Mouse (Mus musculus): ENCODE measurements around the gene Meis1. TPM values are rescaled to one million over a fixed set of nuclear protein-coding genes. Genes with fewer than 3 reads are reported as not detected.

The Meis1 gene
- polyA plus RNA-seq, 1 experiment from 2014 or later = 2.8 TPM

GRCm38 (mm10) chr11:18957805-18958770, 60.7 kb downstream of the Meis1 start:
- Histone ChIP-seq H3K79me2 (ENCODE audit: inconsistent target) (no peaks in the 10 kb centered on the region), H3K27ac (no peak overlapping the region), H3K4me3 (ENCODE audit: inconsistent target) (no peak overlapping the region), H3K36me3 (ENCODE audit: inconsistent target) (no peaks in the 10 kb centered on the region)
- 27% methylated on average over 12 of the region's 12 CpGs for WGBS (ENCODE audit: missing documents)

- WGBS (ENCODE audit: missing documents) = 42% methylated on average over 11 of the region's 12 CpGs
- H3K36me3 ChIP-seq (ENCODE audit: inconsistent target) = no peaks in the 10 kb centered on the region
- H3K27ac ChIP-seq = no peak overlapping the region
Measured at GRCm38 (mm10) chr11:18957097-18957804, 61.5 kb downstream of the Meis1 start.

GRCm38 (mm10) chr11:18955969-18956368, 62.8 kb downstream of the Meis1 start:
- 87% methylated on average over 7 of the region's 7 CpGs for WGBS (ENCODE audit: missing documents)
- Histone ChIP-seq H3K36me3 (ENCODE audit: inconsistent target) (no peaks in the 10 kb centered on the region), H3K79me2 (ENCODE audit: inconsistent target) (no peaks in the 10 kb centered on the region), H3K4me3 (ENCODE audit: inconsistent target) (no peak overlapping the region), H3K27ac (no peak overlapping the region)

More at GRCm38 (mm10) chr11:18957097-18957804, 61.5 kb downstream of the Meis1 start:
- H3K4me3 ChIP-seq (ENCODE audit: inconsistent target) = no peak overlapping the region
- H3K79me2 ChIP-seq (ENCODE audit: inconsistent target) = no peaks in the 10 kb centered on the region

GRCm38 (mm10) chr11:18954852-18955251, 63.9 kb downstream of the Meis1 start:
- Histone ChIP-seq H3K4me3 (ENCODE audit: inconsistent target) (no peak overlapping the region), H3K79me2 (ENCODE audit: inconsistent target) (no peaks in the 10 kb centered on the region), H3K27ac (no peak overlapping the region), H3K36me3 (ENCODE audit: inconsistent target) (no peaks in the 10 kb centered on the region)
- 91% methylated on average over 2 of the region's 2 CpGs for WGBS (ENCODE audit: missing documents)

GRCm38 (mm10) chr11:18953892-18954291, 64.9 kb downstream of the Meis1 start:
- no peak overlapping the region for H3K4me3 ChIP-seq (ENCODE audit: inconsistent target)
- 95% methylated on average over 5 of the region's 7 CpGs for WGBS (ENCODE audit: missing documents)
- no peaks in the 10 kb centered on the region for H3K79me2 ChIP-seq (ENCODE audit: inconsistent target)
- H3K36me3 ChIP-seq (ENCODE audit: inconsistent target) = no peaks in the 10 kb centered on the region
- H3K27ac ChIP-seq = no peak overlapping the region

- WGBS (ENCODE audit: missing documents) = 26% methylated on average over 13 of the region's 13 CpGs
- Histone ChIP-seq H3K27ac (no peak overlapping the region), H3K79me2 (ENCODE audit: inconsistent target) (no peaks in the 10 kb centered on the region), H3K4me3 (ENCODE audit: inconsistent target) (no peak overlapping the region), H3K36me3 (ENCODE audit: inconsistent target) (no peaks in the 10 kb centered on the region)
Measured at GRCm38 (mm10) chr11:18948600-18949295, 70.0 kb downstream of the Meis1 start.

- no peaks in the 10 kb centered on the region for H3K36me3 ChIP-seq (ENCODE audit: inconsistent target)
- 94% methylated on average over 3 of the region's 3 CpGs for WGBS (ENCODE audit: missing documents)
Measured at GRCm38 (mm10) chr11:18947434-18947833, 71.4 kb downstream of the Meis1 start.

GRCm38 (mm10) chr11:18945778-18946177, 73.0 kb downstream of the Meis1 start:
- Histone ChIP-seq H3K27ac (no peak overlapping the region), H3K4me3 (ENCODE audit: inconsistent target) (no peak overlapping the region), H3K36me3 (ENCODE audit: inconsistent target) (no peaks in the 10 kb centered on the region), H3K79me2 (ENCODE audit: inconsistent target) (no peaks in the 10 kb centered on the region)
- 95% methylated on average over 3 of the region's 3 CpGs for WGBS (ENCODE audit: missing documents)

More at GRCm38 (mm10) chr11:18947434-18947833, 71.4 kb downstream of the Meis1 start:
- no peaks in the 10 kb centered on the region for H3K79me2 ChIP-seq (ENCODE audit: inconsistent target)
- H3K4me3 ChIP-seq (ENCODE audit: inconsistent target) = no peak overlapping the region
- no peak overlapping the region for H3K27ac ChIP-seq

- Histone ChIP-seq H3K27ac (no peak overlapping the region), H3K79me2 (ENCODE audit: inconsistent target) (no peaks in the 10 kb centered on the region), H3K4me3 (ENCODE audit: inconsistent target) (no peak overlapping the region), H3K36me3 (ENCODE audit: inconsistent target) (no peaks in the 10 kb centered on the region)
- 84% methylated on average over 14 of the region's 14 CpGs for WGBS (ENCODE audit: missing documents)
Measured at GRCm38 (mm10) chr11:18944972-18945625, 73.7 kb downstream of the Meis1 start.

- WGBS (ENCODE audit: missing documents) = 92% methylated on average over 7 of the region's 7 CpGs
- H3K4me3 ChIP-seq (ENCODE audit: inconsistent target) = no peak overlapping the region
- H3K79me2 ChIP-seq (ENCODE audit: inconsistent target) = no peaks in the 10 kb centered on the region
- no peak overlapping the region for H3K27ac ChIP-seq
- H3K36me3 ChIP-seq (ENCODE audit: inconsistent target) = no peaks in the 10 kb centered on the region
Measured at GRCm38 (mm10) chr11:18944209-18944608, 74.6 kb downstream of the Meis1 start.

GRCm38 (mm10) chr11:18942990-18943389, 75.8 kb downstream of the Meis1 start:
- H3K4me3 ChIP-seq (ENCODE audit: inconsistent target) = no peak overlapping the region
- H3K36me3 ChIP-seq (ENCODE audit: inconsistent target) = no peaks in the 10 kb centered on the region
- no peaks in the 10 kb centered on the region for H3K79me2 ChIP-seq (ENCODE audit: inconsistent target)
- H3K27ac ChIP-seq = no peak overlapping the region
- 64% methylated on average over 2 of the region's 2 CpGs for WGBS (ENCODE audit: missing documents)

GRCm38 (mm10) chr11:18940916-18941315, 77.9 kb downstream of the Meis1 start:
- Histone ChIP-seq H3K36me3 (ENCODE audit: inconsistent target) (no peaks in the 10 kb centered on the region), H3K4me3 (ENCODE audit: inconsistent target) (no peak overlapping the region), H3K79me2 (ENCODE audit: inconsistent target) (no peaks in the 10 kb centered on the region), H3K27ac (no peak overlapping the region)
- WGBS (ENCODE audit: missing documents) = 84% methylated on average over 4 of the region's 4 CpGs

GRCm38 (mm10) chr11:18934921-18935320, 83.9 kb downstream of the Meis1 start:
- Histone ChIP-seq H3K79me2 (ENCODE audit: inconsistent target) (no peaks in the 10 kb centered on the region), H3K27ac (no peak overlapping the region), H3K4me3 (ENCODE audit: inconsistent target) (no peak overlapping the region), H3K36me3 (ENCODE audit: inconsistent target) (no peaks in the 10 kb centered on the region)
- 96% methylated on average over 6 of the region's 6 CpGs for WGBS (ENCODE audit: missing documents)

All from macrophage (primary cell).